Mouse (Mus musculus) G1E-ER4 (cell line): ENCODE data around the gene Stambp. TPM values are rescaled to one million over a fixed set of nuclear protein-coding genes. Genes with fewer than 3 reads are reported as not detected.

Experiments
- GATA1 ChIP-seq: IDR thresholded peaks from one replicate; pipeline ENCODE4 v1.8.0; 2012; ENCODE audit warnings: low read length, inconsistent platforms
- polyA plus RNA-seq: library from polyadenylated mRNA; stranded (reverse); fragments of >175 nt; gene quantifications from 2 replicates; pipeline ENCODE4 v1.2.3, GENCODE M21; 2012

The Stambp gene
- polyA plus RNA-seq, 1 experiment: 1.6 TPM

DNA sequence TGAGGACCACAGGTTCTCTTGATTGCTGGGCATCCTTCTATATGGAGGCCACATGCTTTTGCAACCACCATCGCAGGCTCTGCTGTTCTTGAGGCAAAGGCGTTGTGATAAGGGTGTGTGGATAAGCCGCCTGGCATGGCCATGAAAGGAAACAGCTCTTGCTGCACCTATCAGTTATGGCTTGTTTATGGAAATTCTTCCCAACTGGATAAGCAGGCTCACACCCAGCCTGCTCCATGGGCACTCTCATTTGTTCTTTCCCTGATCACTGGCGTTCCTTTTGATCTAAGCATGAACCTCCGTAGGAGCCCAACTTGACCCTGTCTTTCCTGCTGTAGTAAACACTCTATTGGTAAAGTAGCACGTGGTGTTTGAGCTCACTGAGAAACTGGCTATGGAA, 50.7 kb downstream of the Stambp start:
- no peak for TF ChIP-seq GATA1

DNA sequence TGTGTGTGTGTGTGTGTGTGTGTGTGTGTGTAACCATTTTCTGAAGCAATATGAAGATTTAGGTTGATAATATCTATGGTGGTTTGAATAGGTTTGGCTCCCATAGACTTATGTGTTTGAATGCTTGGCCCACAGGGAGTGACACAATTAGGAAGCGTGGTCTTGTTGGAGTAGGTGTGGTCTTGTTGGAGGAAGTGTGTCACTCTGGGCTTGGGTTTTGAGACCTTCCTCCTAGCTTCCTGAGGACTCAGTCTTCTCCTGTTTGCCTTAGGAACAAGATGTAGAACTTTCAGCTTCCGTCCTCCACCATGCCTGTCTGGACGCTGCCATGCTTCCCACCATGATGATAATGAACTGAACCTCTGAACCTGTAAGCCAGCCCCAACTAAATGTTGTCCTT, 53.9 kb downstream of the Stambp start:
- no peak for TF ChIP-seq GATA1

DNA sequence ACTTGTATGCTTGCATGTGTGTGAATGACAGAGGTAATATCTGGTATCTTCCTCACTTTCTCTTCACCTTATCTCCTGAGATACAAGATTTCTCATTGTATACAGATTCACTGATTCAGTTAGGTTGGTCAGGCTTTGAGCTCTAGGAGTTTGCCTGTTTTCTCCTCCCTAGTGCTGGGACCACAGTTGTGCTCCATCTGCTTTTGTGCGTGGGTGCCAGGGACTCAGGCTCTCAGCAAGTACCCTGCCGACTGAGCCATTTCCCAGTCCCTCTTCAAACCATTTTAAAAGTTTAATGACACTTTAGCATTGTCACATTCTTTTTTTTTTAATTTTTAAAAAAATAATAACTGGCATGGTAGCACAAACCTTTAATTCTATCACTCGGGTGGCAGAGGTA, 57.4 kb downstream of the Stambp start:
- TF ChIP-seq GATA1: no peak

DNA sequence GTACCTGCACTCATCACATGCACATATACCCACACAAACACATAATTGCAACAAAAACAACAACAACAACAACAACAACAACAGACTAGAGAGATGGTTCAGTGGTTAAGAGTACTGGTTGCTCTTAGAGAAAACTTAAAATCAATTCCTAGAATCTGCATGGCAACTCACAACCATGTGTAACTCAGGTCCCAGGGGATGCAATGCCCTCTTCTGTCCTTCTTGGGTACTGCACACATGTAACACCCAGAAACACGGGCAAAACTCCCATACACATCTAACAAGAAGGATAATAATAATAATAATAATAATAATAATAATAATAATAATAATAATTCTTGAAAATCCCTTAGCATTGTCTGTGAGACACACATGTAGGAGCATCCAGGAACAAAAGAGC, 60.0 kb downstream of the Stambp start:
- no peak for TF ChIP-seq GATA1

DNA sequence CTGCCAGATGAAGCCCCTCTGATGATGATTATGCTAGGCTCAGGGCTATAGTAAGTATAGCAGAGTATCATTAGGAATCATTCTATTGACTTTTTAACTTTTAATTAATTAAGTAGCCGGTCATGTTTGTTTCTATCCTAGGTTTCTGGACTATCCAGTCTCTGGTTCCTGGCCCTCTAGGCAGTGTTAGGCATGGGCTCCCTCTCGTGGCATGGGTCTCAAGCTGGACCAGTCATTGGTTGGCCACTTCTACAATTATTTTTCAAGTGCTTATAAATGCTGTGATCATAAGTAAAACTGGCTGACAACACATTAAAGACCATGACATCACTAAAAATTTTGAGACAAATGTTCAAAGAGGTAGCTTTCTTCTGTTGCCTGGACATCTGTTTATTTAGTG, 62.3 kb downstream of the Stambp start:
- TF ChIP-seq GATA1: no peak

DNA sequence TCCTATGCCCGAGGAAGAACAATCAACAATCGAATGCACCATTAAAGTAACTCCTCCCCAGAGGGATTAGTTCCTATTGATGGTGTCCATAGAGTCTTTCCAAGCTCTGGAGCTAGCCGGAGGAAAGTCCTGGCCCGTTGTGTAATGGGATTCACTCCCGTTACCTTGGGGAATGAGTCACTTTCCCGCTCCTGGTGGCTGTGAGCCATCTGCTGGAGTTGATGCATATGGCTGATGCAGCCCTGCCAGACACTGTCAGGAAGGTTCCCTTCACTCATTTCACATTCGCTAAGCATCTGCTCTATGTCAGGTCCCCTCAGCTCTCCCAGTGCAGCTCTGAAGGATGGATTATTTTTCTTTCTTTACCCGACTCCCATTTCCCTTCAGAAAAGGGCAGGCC, 63.1 kb downstream of the Stambp start:
- no peak for TF ChIP-seq GATA1

DNA sequence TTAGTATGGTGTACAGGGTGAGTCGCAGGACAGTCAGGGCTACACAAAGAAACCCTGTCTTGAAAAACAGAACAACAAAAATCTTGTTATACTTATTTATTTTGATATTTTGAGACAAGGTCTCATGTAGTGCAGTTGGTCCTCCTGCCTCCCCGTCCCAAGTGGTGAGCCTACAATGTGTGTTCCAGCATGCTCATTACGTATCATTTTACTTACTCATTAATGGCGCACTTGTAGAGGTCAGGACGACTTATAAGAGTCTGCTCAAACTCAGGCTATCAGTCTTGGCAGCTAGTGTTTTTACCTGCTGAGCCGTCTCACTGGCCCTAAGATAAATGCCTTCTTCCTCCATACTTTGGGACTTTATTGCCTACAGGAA, 65.4 kb downstream of the Stambp start:
- no peak for TF ChIP-seq GATA1

DNA sequence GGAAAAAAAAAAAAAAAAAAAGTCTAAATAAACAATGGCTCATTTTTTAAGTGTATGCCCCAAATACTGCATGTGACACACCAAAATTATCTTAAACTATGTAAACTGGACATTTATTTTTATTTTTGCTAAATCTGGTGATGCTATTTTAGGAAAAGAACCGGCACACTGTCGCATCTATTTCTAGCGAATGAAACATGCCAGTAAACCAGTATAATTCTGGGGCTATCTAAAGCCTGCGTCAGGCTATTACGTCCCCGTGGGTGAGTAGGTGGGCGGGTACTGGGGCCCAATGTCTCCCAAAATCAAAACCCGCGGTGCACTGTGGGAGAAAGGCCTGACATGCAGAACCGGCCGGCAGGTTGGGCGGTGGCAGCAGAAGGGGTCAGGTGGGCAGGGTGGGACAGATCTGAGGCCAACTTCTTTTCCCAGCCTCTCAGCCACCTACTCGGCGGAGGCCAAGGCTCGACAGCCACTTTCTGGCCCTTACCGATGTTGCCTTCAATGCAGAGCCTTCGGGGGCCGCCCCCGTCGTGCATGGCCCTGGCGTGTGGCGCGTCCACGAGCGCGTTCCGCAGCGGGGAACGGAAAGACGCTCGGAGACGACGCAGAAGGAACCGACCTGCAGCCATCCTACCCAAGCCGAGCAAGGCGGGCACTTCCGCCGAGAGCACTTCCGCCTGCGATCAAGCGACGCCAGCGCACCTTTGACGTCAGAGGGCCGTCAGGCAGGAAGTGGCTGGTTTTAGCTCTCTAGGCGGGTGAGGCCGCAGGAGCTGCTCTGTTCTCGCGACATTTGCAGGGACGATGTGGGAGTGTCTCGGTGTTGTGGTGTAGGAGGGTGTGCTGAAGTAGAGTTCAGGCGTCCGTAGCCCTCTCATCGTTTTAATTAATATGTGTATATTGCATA, 66.0 kb downstream of the Stambp start, which contains the start of gene Dguok:
Gene Dguok (minus strand): TSS at position 712 of the 910 bp plus-strand sequence.
- no peak for TF ChIP-seq GATA1

DNA sequence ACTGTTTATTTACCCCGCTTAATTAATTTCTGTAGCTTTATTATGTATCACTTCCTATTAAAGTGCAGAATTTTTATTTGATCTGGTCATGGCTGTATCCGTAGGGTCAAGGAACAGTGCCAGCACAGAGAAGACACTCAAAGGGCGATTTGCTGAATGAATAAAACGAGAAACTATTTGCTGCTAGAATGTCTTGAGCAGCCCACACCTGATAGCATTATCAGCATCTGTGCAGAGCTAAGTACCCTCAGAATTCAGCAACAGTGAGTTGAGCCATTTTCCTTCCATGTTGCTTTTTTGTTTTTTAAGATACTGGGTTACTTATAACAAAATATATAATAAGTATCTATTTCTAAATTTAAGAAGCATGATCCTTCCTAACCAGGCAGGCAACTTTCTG, 67.0 kb downstream of the Stambp start:
- no peak for TF ChIP-seq GATA1

DNA sequence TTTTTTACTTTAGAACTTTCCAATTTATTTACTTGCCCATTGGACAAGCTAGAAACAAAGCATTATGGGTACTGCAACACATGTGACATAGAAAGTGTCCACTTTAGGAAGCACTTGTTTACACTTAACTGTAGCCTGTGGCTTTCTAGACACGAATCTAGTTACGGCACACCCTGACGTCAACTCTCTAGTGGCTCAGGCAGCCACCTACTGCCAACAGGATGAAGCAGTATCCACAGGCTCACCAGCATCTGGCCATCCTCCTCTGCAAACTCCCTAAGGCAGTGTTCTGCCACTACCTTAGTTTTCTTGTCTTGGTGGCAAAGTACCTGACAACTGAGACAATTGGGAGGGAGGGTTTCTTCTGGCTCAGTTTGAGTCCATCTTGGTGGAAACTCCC, 69.2 kb downstream of the Stambp start:
- no peak for TF ChIP-seq GATA1

DNA sequence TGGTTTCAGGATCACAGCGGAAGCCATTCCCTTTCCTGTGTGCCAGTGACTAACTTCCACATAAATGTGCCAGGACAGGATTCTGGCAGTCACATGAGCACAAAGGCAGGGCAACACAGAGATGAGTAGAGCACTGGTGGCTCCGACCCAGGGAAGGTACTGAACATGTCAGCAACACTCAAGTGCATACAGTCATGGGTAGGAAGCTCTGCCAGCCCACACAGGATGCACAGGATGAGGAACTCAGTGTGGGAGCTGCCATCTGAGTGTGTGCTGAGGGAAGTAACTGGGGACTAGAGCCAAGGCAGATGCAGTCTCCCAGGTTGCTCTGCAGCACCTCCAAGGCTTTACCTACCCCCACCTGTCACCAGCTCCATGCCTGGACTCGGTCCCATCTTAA, 69.9 kb downstream of the Stambp start:
- TF ChIP-seq GATA1: no peak

DNA sequence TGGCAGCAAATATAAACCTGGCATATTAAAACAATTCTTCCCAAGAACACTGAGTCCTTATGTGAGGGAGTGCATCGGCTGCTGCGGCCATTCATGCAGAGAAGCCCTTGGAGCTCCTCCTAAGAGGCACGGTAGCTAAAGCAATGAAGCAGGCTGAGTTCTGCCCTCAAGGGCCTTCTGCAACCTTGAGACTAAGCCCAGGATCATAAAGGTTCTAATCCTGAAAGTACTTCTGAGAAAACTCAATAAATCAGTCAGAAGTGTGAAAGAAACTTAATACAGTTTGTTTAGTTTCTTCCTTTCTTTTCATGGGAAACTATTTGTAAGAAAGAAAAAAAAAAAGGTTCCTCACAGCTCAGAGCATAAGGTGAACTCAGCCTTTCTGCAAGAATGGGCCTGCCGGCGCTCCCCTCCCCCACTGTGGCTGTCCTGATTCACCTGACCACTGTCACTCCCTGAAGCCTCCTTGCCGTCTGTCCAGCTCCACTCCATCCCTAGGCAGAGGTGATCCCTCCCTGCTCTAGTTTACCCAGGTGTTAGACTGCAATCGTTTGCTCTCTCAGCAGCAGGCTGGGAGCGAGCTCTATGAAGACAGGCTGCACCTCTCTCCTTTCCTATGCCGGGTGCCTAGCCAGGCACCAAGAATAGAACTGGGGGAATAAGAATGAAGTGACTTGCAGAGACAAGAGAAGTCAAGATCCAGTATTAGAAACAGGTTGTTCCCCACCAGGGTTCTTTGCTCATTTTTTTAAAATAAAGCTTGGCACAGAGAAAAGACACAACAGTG, 70.8 kb downstream of the Stambp start:
- no peak for TF ChIP-seq GATA1

DNA sequence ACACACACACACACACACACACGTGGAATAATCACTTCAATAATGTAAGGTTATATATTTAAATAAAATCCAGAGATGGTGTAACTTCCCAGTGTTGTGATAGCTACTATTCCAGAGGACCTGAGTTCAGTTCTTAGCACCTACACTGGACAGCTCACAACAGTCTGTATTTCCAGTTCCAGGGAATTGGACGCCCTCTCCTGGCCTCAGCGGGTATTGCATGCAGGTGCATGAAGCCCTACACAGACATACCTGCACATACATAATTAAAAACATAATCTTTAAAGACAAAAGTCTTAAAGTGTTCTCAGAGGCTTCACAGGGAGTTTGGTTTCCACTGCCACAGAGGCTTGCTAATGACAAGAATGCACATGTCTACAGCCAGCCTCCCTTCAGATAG, 72.1 kb downstream of the Stambp start:
- TF ChIP-seq GATA1: no peak

DNA sequence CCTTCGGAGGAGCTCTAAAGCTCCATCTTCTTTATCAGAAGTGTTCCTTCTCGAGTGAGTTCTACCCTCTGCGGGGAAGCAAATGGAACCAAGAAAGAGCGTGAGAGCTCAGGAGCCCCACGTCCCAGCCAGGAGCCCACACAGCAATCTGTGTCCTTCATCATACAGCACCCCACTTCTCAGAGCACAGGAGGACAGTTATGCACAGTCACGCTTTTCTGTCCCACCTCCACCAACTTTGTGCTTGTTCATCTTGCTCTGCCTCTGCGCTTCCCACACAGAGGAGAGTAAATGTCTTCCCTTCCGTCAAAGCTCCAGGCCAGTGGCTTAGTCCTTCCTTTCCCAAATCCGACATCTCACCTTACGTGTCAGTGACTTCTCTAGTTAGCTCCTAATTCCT, 73.5 kb downstream of the Stambp start:
- TF ChIP-seq GATA1: no peak

DNA sequence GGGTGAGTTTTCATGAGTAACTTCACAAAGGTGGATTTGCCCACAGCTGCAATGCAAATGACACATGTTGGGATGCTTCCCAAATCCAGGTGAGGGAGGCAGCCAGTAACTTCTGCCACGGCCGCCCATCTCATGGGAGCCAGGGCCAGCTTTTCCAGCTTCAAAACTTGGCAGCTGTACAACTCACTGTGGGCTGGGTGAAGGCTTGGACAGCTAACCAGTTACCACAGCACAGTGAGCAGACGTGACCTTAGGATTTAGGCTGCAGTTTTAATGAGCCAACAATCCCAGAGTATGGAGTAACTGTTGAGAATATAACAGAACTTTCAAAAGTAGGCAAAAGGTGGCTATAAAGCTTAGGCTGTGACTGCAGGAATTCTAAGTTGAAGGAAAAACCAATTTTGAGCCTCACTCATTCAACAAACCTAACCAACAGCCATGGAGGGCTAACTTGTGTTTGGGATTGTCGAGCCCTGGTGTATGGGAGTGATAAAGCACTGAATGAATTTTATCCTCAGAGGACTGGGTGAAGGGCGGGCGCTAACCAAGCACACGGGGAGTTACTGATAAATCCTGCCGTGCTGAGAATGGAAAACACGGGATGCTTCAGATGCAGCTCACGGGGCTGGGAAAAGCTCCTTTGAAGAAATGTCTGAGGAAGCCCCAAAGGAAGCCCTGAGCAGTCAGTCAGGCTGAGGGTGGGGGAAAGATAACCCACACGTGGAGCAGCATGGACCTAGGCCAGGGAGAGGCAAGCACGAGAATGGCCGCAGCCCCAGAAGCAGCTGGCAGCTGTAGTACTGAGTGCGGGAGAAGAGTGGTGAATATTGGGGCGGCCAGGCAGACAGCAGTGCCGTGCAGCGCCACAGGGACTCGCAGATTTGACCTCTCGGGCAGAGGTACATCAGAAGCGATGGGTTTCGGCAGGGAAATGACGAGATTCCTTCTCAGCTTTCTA, 75.5 kb downstream of the Stambp start:
- TF ChIP-seq GATA1: no peak

DNA sequence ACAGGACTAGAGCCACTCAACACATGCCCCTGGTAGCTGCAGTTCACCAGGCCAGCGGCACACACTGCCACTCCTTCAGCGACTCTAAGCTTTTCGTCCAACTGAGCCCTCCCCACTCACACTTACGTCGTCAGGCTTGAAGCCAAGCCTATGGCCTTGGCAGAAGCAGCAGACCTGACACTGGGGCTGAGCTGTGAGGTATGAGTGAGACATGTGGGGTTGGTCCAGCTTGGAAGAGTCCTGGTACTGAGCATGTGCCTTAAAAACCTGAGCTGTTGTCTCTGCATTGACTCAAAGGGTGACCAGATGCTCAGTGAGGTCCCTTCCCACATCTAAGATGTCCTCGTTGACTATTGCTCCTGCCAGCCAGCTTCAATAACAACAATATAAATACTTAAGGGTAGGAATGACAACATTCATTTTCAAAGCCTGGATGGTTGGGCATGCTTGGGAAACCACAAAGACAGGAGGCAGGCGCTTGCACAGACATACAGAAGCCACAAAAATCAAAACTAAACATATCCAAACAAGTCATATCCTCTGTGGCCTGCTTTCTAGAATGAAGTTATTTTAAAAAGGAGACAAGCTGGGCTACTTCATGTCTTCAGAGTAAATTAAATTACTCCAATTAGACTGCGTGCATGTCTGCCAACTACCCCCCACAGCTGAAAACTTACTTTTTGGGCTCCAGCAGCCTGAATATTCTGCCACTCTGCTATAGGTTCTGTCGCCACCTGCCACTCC, 76.3 kb downstream of the Stambp start:
- TF ChIP-seq GATA1: no peak

Other genes starting within 250 kb of the Stambp start
- gene Mthfd2, start 246.8 kb downstream of the Stambp start, polyA plus RNA-seq: 28.6 and 33.9 TPM in 2 replicates
- gene Mob1a, start 246.7 kb downstream of the Stambp start, polyA plus RNA-seq: 121 and 167 TPM in 2 replicates
- 66.7 and 111 TPM in 2 replicates for gene Bola3, start 223.6 kb downstream of the Stambp start, polyA plus RNA-seq
- 36.2 and 60.4 TPM in 2 replicates for gene Tet3, start 113.6 kb downstream of the Stambp start, polyA plus RNA-seq
- gene Dguok, start 65.8 kb downstream of the Stambp start, polyA plus RNA-seq: 6.7 and 8.9 TPM in 2 replicates
- gene Actg2, start 36.5 kb downstream of the Stambp start, polyA plus RNA-seq: not detected in 2 replicates
- not detected in 2 replicates for gene Clec4f, start 83.5 kb upstream of the Stambp start, polyA plus RNA-seq
- not detected in 2 replicates for gene Cd207, start 105.1 kb upstream of the Stambp start, polyA plus RNA-seq
- gene Vax2, start 138.5 kb upstream of the Stambp start, polyA plus RNA-seq: not detected in 2 replicates
- not detected in 2 replicates for gene Atp6v1b1, start 170.3 kb upstream of the Stambp start, polyA plus RNA-seq
- gene Ankrd53, start 189.9 kb upstream of the Stambp start, polyA plus RNA-seq: not detected in 2 replicates
- gene Tex261, start 203.1 kb upstream of the Stambp start, polyA plus RNA-seq: 46.2 and 58.9 TPM in 2 replicates
- gene Nagk, start 222.3 kb upstream of the Stambp start, polyA plus RNA-seq: 6.5 and 8.1 TPM in 2 replicates